Mouse (Mus musculus) ES-Bruce4 (cell line): Measurements from ENCODE around the gene Uts2b. TPM values are rescaled to one million over a fixed set of nuclear protein-coding genes. Genes with fewer than 3 reads are reported as not detected.
"Not testable (repeated sequence)": the region's sequence is repeated elsewhere in the genome, so short reads cannot be mapped to it uniquely, and the experiment has no call there.

Experiments
- H3K27ac ChIP-seq: 2 replicates; pipeline ENCODE4 v1.5.1; 2012; ENCODE audit warnings: low read length, inconsistent platforms; ENCODE audit not compliant: insufficient read depth
- H3K27me3 ChIP-seq: 2 replicates; pipeline ENCODE4 v1.6.1; 2012; ENCODE audit warnings: mild to moderate bottlenecking, low read length, inconsistent platforms; ENCODE audit not compliant: control insufficient read depth, poor library complexity, insufficient read depth, severe bottlenecking
- H3K36me3 ChIP-seq: 2 replicates; pipeline ENCODE4 v1.6.1; 2012; ENCODE audit warnings: inconsistent platforms, mild to moderate bottlenecking, low read length, moderate library complexity; ENCODE audit not compliant: control insufficient read depth, poor library complexity, insufficient read depth, severe bottlenecking
- H3K4me1 ChIP-seq: one replicate; pipeline ENCODE4 v1.8.1; 2011; ENCODE audit warnings: low read length; ENCODE audit not compliant: control insufficient read depth, insufficient read depth
- H3K4me3 ChIP-seq: 2 replicates; pipeline ENCODE4 v1.5.1; 2011; ENCODE audit warnings: low read depth, mild to moderate bottlenecking, low read length
- H3K9ac ChIP-seq: 2 replicates; pipeline ENCODE4 v1.6.1; 2012; ENCODE audit warnings: low read depth, mild to moderate bottlenecking, inconsistent platforms; ENCODE audit not compliant: poor library complexity, severe bottlenecking
- H3K9me3 ChIP-seq: replicated peaks from 2 replicates; pipeline ENCODE4 v1.6.1; 2012; ENCODE audit warnings: mild to moderate bottlenecking, low read length, inconsistent platforms; ENCODE audit not compliant: control insufficient read depth, poor library complexity, insufficient read depth, severe bottlenecking
- CTCF ChIP-seq: IDR thresholded peaks from one replicate; pipeline ENCODE4 v1.8.1; 2011; ENCODE audit warnings: low read depth, low read length
- EP300 ChIP-seq: IDR thresholded peaks from 2 replicates; pipeline ENCODE4 v1.6.1; 2011; ENCODE audit warnings: low read depth, low read length; ENCODE audit not compliant: insufficient read depth
- POLR2A ChIP-seq: IDR thresholded peaks from one replicate; pipeline ENCODE4 v1.8.1; 2011; ENCODE audit warnings: low read length; ENCODE audit not compliant: insufficient read depth
- polyA plus RNA-seq: library from polyadenylated mRNA; stranded (reverse); fragments of >200 nt; gene quantifications from 2 replicates; pipeline ENCODE4 v1.2.4, GENCODE M21; 2011; ENCODE audit warnings: low read depth; ENCODE audit not compliant: missing spikeins, insufficient read depth, insufficient read length

Uts2b gene
- polyA plus RNA-seq, 1 experiment, result not detected

DNA sequence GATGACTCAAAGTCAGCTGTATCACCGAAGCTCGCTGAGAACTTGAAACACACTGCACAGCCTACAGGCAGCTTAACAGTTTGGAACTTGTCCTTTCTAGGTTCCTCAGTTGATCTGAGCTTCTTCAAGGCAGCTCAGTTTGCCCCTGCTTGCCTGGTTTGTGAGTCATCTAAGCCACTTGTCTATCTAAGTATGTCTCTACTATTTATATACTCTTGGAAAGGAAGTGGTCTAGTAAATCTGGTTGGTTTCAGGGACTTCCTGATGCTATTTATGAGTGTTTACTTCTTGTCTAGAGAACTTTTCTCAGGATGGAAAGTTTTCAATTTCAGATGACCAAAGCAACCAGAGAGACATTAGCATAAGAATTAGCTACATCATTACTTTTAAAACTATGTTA is 43.6 kb downstream of the Uts2b start:
- Histone ChIP-seq H3K4me3 (no peak overlapping the region), H3K36me3 (no peaks in the 10 kb centered on the region), H3K9me3 (no peaks in the 10 kb centered on the region), H3K27me3 (no peaks in the 10 kb centered on the region), H3K9ac (no peak overlapping the region), H3K4me1 (no peaks in the 10 kb centered on the region), H3K27ac (no peak overlapping the region)
- no peak for TF ChIP-seq EP300
- TF ChIP-seq CTCF, result no peak
- no peak for TF ChIP-seq POLR2A

DNA sequence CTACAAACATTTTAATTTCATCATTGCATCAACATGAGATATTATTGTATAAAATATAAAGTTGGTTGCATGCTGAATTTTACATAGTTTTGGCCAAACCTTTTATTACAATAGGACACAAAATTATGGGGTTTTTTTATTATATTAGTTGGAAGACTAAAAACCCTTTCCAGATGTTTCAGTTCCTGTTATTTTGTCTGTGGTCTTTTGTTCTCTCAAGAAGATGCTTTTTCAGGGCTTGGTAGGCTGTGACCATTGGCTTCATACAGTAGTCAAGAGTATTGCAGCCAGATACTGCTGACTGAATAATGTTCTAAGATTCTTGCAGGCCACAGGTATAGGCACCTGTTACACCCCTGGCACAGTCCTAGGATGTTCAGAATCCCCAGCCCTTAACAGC is 48.0 kb downstream of the Uts2b start:
- Histone ChIP-seq H3K27ac (no peak overlapping the region), H3K9me3 (no peaks in the 10 kb centered on the region), H3K27me3 (no peaks in the 10 kb centered on the region), H3K36me3 (no peaks in the 10 kb centered on the region), H3K9ac (no peak overlapping the region), H3K4me1 (no peaks in the 10 kb centered on the region), H3K4me3 (no peak overlapping the region)
- TF ChIP-seq EP300 (no peak), POLR2A (no peak), CTCF (no peak)

DNA sequence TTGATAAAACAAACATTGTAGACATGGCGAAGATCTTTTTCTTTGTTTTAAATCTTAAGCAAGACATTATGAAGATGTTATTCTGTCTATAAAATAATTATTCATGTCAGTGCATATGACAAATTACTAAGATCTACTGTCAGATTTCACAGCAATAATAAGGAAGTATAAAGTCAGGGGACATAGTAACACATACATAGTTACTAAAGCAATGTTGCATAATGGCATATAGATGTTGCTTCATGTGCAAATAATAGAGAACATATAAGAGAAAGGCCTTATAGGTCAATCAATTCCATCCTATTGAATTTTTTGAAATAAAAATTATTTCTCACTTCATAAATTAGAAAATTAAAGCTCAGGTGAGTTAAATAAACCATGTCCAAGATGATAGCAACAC is 50.9 kb downstream of the Uts2b start:
- Histone ChIP-seq H3K4me1 (no peaks in the 10 kb centered on the region), H3K27ac (no peak overlapping the region), H3K27me3 (no peaks in the 10 kb centered on the region), H3K9me3 (no peaks in the 10 kb centered on the region), H3K4me3 (no peak overlapping the region), H3K9ac (no peak overlapping the region), H3K36me3 (no peaks in the 10 kb centered on the region)
- no peak for TF ChIP-seq CTCF
- TF ChIP-seq EP300, result no peak
- no peak for TF ChIP-seq POLR2A

DNA sequence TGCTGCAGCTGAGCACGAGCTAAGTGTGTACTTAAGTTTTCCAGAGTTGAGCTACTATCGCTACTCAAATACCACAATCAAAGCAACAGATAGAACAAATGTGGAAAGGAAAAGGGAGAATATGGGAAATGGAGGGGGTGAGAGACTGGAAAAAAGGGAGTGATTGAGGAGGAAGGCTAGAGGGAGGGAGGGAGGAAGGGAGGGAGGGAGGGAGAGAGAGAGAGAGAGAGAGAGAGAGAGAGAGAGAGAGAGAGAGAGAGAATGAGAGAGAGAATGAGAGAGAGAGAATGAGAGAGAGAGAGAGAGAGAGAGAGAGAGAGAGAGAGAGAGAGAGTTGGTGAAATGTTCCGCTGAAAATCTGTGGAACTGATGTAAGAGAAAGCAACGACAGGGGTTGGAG is 62.9 kb downstream of the Uts2b start, which contains the start of gene Ostn:
Ostn (plus strand) TSS at position 301 of the 400 bp plus-strand sequence.
- H3K27me3 ChIP-seq, H3K4me1 ChIP-seq, H3K9me3 ChIP-seq, H3K27ac ChIP-seq, H3K36me3 ChIP-seq, H3K4me3 ChIP-seq, H3K9ac ChIP-seq: not testable (repeated sequence)

Other genes starting within 250 kb of the Uts2b start
- not detected in 2 replicates for gene Ostn, start 62.8 kb downstream of the Uts2b start, polyA plus RNA-seq
- 67.7 and 71.2 TPM in 2 replicates for gene Ccdc50, start 18.6 kb upstream of the Uts2b start, polyA plus RNA-seq